Mouse (Mus musculus) frontal cortex, postnatal 10 days (tissue): Measurements from ENCODE around the gene Degs1.
"Not testable (repeated sequence)": the region's sequence is repeated elsewhere in the genome, so short reads cannot be mapped to it uniquely, and the experiment has no call there.

Source experiments
- DNase-seq, 2 experiments: peaks; one replicate each; pipeline ENCODE4 v3.0.0; 2022; ENCODE audit warnings: low spot score in 2 of 2, mixed read lengths in 1 of 2

Gene Degs1

GRCm38 (mm10) chr1:182282091-182283075, at the start of gene Degs1:
Degs1 (minus strand) TSS chr1:182282804.
- peak; percentile 79 to 90 for DNase-seq

- DNase-seq: no peak
These were observed 43.3 kb upstream of the Degs1 start for GRCm38 (mm10) chr1:182325919-182326318.

GRCm38 (mm10) chr1:182324552-182324951, 41.9 kb upstream of the Degs1 start:
- DNase-seq: no peak

GRCm38 (mm10) chr1:182323139-182323538, 40.5 kb upstream of the Degs1 start:
- DNase-seq: no peak

- DNase-seq: no peak
These were observed 31.6 kb upstream of the Degs1 start for GRCm38 (mm10) chr1:182314201-182314600.

GRCm38 (mm10) chr1:182313181-182313580, 30.6 kb upstream of the Degs1 start:
- no peak for DNase-seq

- no peak for DNase-seq
These were observed 28.8 kb upstream of the Degs1 start for GRCm38 (mm10) chr1:182311376-182311775.

GRCm38 (mm10) chr1:182310316-182310715, 27.7 kb upstream of the Degs1 start:
- no peak for DNase-seq

GRCm38 (mm10) chr1:182309403-182309802, 26.8 kb upstream of the Degs1 start:
- no peak for DNase-seq

GRCm38 (mm10) chr1:182302916-182303315, 20.3 kb upstream of the Degs1 start:
- no peak for DNase-seq

- no peak for DNase-seq
These were observed 19.7 kb upstream of the Degs1 start for GRCm38 (mm10) chr1:182302176-182302870.

- DNase-seq: no peak
These were observed 15.2 kb upstream of the Degs1 start for GRCm38 (mm10) chr1:182297821-182298220.

- no peak for DNase-seq
These were observed 14.6 kb upstream of the Degs1 start for GRCm38 (mm10) chr1:182297246-182297645.

- DNase-seq: no peak
These were observed 14.2 kb upstream of the Degs1 start for GRCm38 (mm10) chr1:182296816-182297215.

GRCm38 (mm10) chr1:182296141-182296540, 13.5 kb upstream of the Degs1 start:
- DNase-seq: no peak

GRCm38 (mm10) chr1:182292291-182292690, 9.7 kb upstream of the Degs1 start:
- DNase-seq: no peak

GRCm38 (mm10) chr1:182290741-182291140, 8.1 kb upstream of the Degs1 start:
- DNase-seq: not testable (repeated sequence)

- DNase-seq: no peak
These were observed 7.2 kb upstream of the Degs1 start for GRCm38 (mm10) chr1:182289781-182290180.

- no peak for DNase-seq
These were observed 6.0 kb upstream of the Degs1 start for GRCm38 (mm10) chr1:182288601-182289000.

- no peak for DNase-seq
These were observed 5.2 kb upstream of the Degs1 start for GRCm38 (mm10) chr1:182287781-182288180.

GRCm38 (mm10) chr1:182284795-182285194, 2.2 kb upstream of the Degs1 start:
- DNase-seq: no peak

GRCm38 (mm10) chr1:182283231-182283630, 627 bp upstream of the Degs1 start:
- no peak for DNase-seq

- DNase-seq: no peak
These were observed 1.3 kb downstream of the Degs1 start for GRCm38 (mm10) chr1:182281251-182281711.
